Mouse (Mus musculus) layer of hippocampus, postnatal 14 days (tissue): ENCODE measurements at regions not wholly inside any gene's neighbourhood (a gene's known extent, or its start where the extent isn't known, plus 50 kb on each side); places are given as distances from the start of the nearest gene placed in this dataset.
"Not testable (repeated sequence)": the region's sequence is repeated elsewhere in the genome, so short reads cannot be mapped to it uniquely, and the experiment has no call there.

Source experiments
- DNase-seq, 2 experiments: peaks; one replicate each; pipeline ENCODE4 v3.0.0; 2021 to 2022; ENCODE audit warnings: low spot score in 2 of 2, mixed read lengths in 1 of 2

- DNase-seq = no peak
Observed at GRCm38 (mm10) chr5:101518791-101519547, 145.8 kb downstream of the Nkx6-1 start.

GRCm38 (mm10) chr5:101497698-101498048 lies 167.1 kb downstream of the Nkx6-1 start:
- DNase-seq = no peak

- DNase-seq = no peak
Observed at GRCm38 (mm10) chr5:101496924-101497697, 167.7 kb downstream of the Nkx6-1 start.

GRCm38 (mm10) chr5:101496161-101496560 lies 168.6 kb downstream of the Nkx6-1 start:
- DNase-seq = no peak

GRCm38 (mm10) chr5:101445792-101446191 lies 219.0 kb downstream of the Nkx6-1 start:
- DNase-seq = no peak

GRCm38 (mm10) chr5:101441782-101442181 lies 223.0 kb downstream of the Nkx6-1 start:
- no peak for DNase-seq

- no peak for DNase-seq
Observed at GRCm38 (mm10) chr5:101437666-101438299, 227.0 kb downstream of the Nkx6-1 start.

- DNase-seq = peak; percentile 21 to 52
Observed at GRCm38 (mm10) chr5:101426067-101426771, 238.6 kb downstream of the Nkx6-1 start.

- DNase-seq = peak; percentile 5 to 9
Observed at GRCm38 (mm10) chr5:101384316-101384715, 280.5 kb downstream of the Nkx6-1 start.

- DNase-seq = no peak
Observed at GRCm38 (mm10) chr5:101381361-101381760, 283.4 kb downstream of the Nkx6-1 start.

- DNase-seq = no peak
Observed at GRCm38 (mm10) chr5:101376657-101377056, 288.1 kb downstream of the Nkx6-1 start.

- no peak for DNase-seq
Observed at GRCm38 (mm10) chr5:101374129-101374528, 290.7 kb downstream of the Nkx6-1 start.

GRCm38 (mm10) chr5:101372204-101372603 lies 292.6 kb downstream of the Nkx6-1 start:
- no peak for DNase-seq

- DNase-seq = peak; percentile 54 to 55
Observed at GRCm38 (mm10) chr5:101365364-101365763, 299.4 kb downstream of the Nkx6-1 start.

- no peak for DNase-seq
Observed at GRCm38 (mm10) chr5:101359986-101360385, 304.8 kb downstream of the Nkx6-1 start.

- no peak for DNase-seq
Observed at GRCm38 (mm10) chr5:101345406-101345805, 319.4 kb downstream of the Nkx6-1 start.

GRCm38 (mm10) chr5:101336361-101336760 lies 328.4 kb downstream of the Nkx6-1 start:
- not testable (repeated sequence) for DNase-seq

- peak in 1 of 2 experiments; percentile 37 for DNase-seq
Observed at GRCm38 (mm10) chr5:101331825-101332224, 333.0 kb downstream of the Nkx6-1 start.

GRCm38 (mm10) chr5:101326122-101326521 lies 338.7 kb downstream of the Nkx6-1 start:
- DNase-seq = no peak

- DNase-seq = no peak
Observed at GRCm38 (mm10) chr5:101323041-101323950, 341.5 kb downstream of the Nkx6-1 start.
